Mouse (Mus musculus) hematopoietic stem cell, adult 5-6 weeks (primary cell): ENCODE data around the gene Clpx. TPM values are rescaled to one million over a fixed set of nuclear protein-coding genes. Genes with fewer than 3 reads are reported as not detected.
A peak's percentile ranks its signal among the peaks of the same experiment; 100 is the strongest.
"Not testable (repeated sequence)": the region's sequence is repeated elsewhere in the genome, so short reads cannot be mapped to it uniquely, and the experiment has no call there.

Experiments used
- ATAC-seq, 2 experiments: fragments of 125-278 bp in 1 of 2; replicated peaks in 1 of 2; 2 replicates each; pipeline ENCODE4 v1.8.0; 2016 to 2017; ENCODE audit warnings: inconsistent platforms in 2 of 2, mild to moderate bottlenecking in 2 of 2, moderate number of reproducible peaks in 2 of 2, low read depth in 1 of 2, moderate TSS enrichment in 1 of 2; ENCODE audit not compliant: low FRiP score in 2 of 2, poor library complexity in 2 of 2, severe bottlenecking in 2 of 2, insufficient read depth in 1 of 2, low TSS enrichment in 1 of 2
- total RNA-seq: library from RNA; stranded (forward); fragments of 172-1452, 232-1000 nt; gene quantifications from 2 replicates; pipeline ENCODE4 v1.2.3, GENCODE M21; 2017

The Clpx gene
- total RNA-seq, 1 experiment from 2014 or later: 54.9 TPM

- ATAC-seq: no peak
These were observed 28.3 kb downstream of the Clpx start for GRCm38 (mm10) chr9:65322255-65322900.

DNA sequence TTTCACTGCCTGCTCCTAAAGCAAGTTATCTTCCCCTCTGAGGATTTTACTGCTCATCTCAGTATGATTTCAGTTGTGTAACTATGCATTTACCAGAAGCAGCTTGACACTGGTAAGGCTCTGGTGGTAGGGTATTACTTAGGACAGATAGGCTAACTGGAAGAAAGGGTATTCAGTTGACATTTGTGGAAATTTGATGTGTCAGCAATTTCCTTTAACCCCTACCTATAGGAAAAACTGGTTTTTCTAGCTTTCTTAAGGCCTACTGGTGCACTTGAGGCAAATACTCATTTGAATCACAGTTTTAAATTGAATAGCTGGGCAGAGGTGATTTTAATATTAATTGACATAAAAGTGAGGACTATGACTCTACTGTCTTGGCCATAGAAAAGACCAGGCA lies 31.9 kb downstream of the Clpx start:
- no peak for ATAC-seq

DNA sequence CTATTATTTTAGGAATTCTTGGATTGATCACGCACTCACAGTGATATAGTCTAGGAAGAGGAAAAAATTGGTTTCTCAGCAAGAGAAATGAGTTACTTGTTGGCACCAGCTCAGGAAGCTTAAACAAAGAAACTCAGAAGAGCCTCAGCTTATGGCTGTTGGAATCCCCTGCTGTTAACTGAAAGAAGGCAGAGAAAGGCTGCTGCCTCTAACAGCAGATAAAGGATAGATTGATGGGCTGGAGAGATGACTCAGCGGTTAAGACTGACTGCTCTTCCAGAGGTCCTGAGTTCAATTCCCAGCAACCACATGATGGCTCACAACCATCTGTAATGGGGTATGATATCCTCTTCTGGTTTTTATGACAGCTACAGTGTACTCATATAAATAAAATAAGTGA lies 33.3 kb downstream of the Clpx start:
- ATAC-seq: no peak

GRCm38 (mm10) chr9:65333958-65334357 lies 39.9 kb downstream of the Clpx start:
- no peak for ATAC-seq

DNA sequence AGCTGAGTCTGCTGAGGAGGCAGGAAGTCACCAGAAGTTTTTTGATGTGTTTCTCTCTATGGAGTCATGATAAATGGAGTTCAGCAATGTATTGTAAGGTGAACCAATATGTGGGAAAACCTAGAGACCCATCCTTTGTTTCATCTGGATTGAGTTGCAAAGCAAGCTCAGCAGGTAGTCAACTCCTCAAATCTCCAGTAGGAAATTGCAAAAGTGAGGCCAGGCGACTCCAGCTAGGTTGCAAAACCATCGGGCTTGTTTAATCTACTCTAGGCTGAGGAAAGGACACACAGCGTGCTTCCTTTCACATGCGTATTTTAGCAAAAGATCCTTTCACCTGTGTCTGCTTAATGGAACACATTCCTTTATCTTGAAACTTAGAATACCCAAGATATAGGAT lies 45.1 kb downstream of the Clpx start:
- ATAC-seq: no peak

GRCm38 (mm10) chr9:65340414-65340813 lies 46.4 kb downstream of the Clpx start:
- no peak for ATAC-seq

DNA sequence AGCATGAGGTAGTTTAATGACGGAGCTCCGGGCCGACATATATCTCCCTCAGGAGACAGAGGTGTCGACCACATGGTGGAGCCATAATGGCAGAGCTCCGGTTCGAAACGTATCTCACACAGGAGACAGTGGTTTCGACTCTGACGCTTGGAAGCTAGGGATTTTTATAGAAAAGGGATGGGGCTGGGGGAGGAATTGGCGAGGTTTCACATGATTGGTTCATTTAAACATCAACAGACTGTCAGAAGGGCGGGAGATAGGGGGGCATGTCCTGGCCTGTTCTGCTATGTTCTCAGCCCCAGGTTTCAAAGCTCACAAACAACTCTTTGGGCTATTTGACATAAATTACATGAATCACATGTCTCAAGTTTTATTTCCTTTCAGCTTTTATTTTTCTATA lies 51.4 kb downstream of the Clpx start:
- not testable (repeated sequence) for ATAC-seq

- ATAC-seq: peak; percentile 84 to 93
These were observed 51.9 kb downstream of the Clpx start, which contains the start of gene Pdcd7 for GRCm38 (mm10) chr9:65345854-65346475. TSS of gene Pdcd7 (plus strand) at chr9:65346104.

DNA sequence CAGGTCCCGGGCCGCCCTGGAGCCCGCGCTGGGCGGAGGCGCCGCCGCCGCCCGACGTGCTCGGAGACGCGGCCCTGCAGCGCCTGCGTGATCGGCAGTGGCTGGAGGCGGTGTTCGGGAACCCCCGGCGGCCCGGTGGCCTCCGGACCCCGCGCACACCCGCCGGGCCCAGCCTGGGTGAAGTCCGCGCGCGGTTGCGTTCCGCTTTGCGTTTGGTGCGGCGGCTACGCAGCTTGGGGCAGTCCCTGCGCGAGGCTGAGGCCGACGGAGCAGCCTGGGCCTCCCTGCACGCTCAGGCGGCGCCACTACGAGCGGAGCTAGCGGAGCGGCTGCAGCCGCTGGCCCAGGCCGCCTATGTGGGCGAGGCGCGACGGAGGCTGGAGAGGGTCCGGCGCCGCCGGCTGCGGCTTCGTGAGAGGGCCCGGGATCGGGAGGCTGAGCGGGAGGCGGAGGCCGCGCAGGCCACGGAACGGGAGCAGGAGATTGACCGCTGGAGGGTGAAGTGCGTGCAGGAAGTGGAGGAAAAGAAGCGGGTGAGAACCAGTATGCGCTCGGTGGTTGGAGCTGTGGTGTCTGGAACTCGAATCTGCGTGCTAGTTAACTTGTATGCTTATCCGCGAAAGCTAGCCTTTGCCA lies 52.5 kb downstream of the Clpx start:
- peak; percentile 49 to 52; a peak in 2 of 4 replicates for ATAC-seq

GRCm38 (mm10) chr9:65347112-65347850 lies 53.2 kb downstream of the Clpx start:
- ATAC-seq: no peak

- ATAC-seq: no peak
These were observed 59.2 kb downstream of the Clpx start for GRCm38 (mm10) chr9:65353251-65353650.

GRCm38 (mm10) chr9:65356561-65356960 lies 62.5 kb downstream of the Clpx start:
- no peak for ATAC-seq

GRCm38 (mm10) chr9:65356971-65357370 lies 62.9 kb downstream of the Clpx start:
- ATAC-seq: no peak

- ATAC-seq: no peak
These were observed 65.0 kb downstream of the Clpx start for GRCm38 (mm10) chr9:65358956-65359480.

- ATAC-seq: no peak
These were observed 66.8 kb downstream of the Clpx start, which contains the start of gene Ubap1l for GRCm38 (mm10) chr9:65360641-65361448. TSS of gene Ubap1l (plus strand) at chr9:65361041.

- no peak for ATAC-seq
These were observed 69.6 kb downstream of the Clpx start for GRCm38 (mm10) chr9:65363684-65364083.

GRCm38 (mm10) chr9:65365721-65366120 lies 71.7 kb downstream of the Clpx start:
- no peak for ATAC-seq
